Mouse (Mus musculus) adrenal gland, postnatal 4 days (tissue): ENCODE measurements around the gene Tm4sf5. TPM values are rescaled to one million over a fixed set of nuclear protein-coding genes. Genes with fewer than 3 reads are reported as not detected.
A peak's percentile ranks its signal among the peaks of the same experiment; 100 is the strongest.
"Not testable (repeated sequence)": the region's sequence is repeated elsewhere in the genome, so short reads cannot be mapped to it uniquely, and the experiment has no call there.

ENCODE experiments used
- DNase-seq, 2 experiments: peaks; one replicate each; pipeline ENCODE4 v3.0.0; 2021 to 2022; ENCODE audit warnings: low spot score in 2 of 2, mixed read lengths in 2 of 2
- long read RNA-seq, 2 experiments: library from polyadenylated mRNA; stranded (forward); transcript quantifications; one replicate each; pipeline ENCODE4 v2.0.0; 2021
- total RNA-seq, 2 experiments: library from RNA; stranded (reverse); gene quantifications; 2 replicates each; pipeline ENCODE4 v1.2.3; 2021

Gene Tm4sf5
- 1 to 10 TPM; 1.3 TPM for total RNA-seq
- long read RNA-seq, experiment 1, partial matches to known transcripts = 0 of 1 reads
- long read RNA-seq, experiment 1, other reads (novel, unspliced or antisense) = 0 of 1 reads
- long read RNA-seq, experiment 2 = 0 reads

DNA sequence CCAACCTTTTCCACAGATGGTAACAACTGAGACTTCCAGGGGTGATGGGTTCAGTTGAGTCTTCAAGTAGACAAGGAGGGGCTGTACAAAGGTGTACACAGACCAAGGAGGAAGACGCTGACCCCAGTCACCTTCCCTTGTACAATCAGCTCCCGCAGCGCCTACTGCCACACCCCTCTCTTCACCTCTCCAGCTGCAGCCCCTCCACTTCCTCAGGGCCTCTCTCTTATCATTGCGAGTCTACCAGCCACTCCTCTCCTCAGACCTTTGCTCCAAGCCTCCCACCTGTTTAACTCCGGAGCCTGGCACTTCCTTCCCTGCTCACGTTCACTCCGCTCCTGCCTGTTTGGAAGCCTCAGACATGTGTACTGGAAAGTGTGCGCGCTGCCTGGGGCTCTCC lies at the start of gene Tm4sf5:
Tm4sf5 (plus strand) TSS at position 275 of the 400 bp plus-strand sequence.
- no peak for DNase-seq

DNA sequence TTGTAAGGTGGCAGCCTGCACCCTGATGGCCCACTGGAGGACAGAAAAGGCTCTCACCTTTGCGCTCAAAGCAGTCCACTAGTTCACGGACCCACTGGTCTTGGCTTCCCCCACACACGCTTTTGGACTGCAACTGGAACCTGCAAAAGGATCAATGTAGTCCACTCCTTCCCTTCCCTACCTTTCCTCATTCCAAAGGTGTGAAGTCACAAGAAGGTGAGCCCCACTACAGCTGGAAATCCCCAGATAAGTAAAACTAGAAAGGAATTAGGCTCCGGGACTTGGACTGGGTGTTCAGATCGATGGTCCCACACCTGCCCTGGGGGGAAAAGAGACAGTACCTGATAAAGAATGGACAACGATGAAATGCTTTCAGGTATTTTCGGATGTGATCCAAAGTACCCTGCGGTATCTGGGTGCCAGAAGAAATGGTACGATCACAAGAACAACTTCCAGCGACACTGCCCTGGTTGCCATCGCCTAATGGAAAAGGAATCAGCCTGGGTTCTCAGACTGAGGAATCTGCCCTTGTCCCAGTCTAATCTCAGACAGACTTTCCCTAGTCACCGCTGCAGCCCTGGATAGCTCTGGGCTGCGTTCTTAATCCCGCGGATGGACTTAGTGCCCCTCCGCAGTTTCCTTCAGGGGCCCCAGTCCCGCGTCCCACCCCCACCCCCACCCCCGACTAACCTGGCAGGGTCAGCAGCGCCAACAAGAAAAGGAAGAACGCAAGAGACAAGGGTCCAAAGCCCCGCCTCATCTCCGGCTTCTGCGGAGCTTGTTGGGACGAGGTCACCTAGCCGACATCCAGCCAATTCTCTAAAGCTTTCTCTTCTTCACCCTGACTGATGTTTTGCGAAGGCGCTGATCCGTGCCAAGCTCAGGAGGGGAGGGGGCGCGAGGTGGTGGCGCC lies 46.1 kb upstream of the Tm4sf5 start, which contains the start of gene Zmynd15:
Zmynd15 (plus strand) TSS at position 746 of the 913 bp plus-strand sequence.
- DNase-seq = no peak

- no peak for DNase-seq
Observed at GRCm38 (mm10) chr11:70459601-70460101, 45.4 kb upstream of the Tm4sf5 start, which contains the start of gene Cxcl16. Gene Cxcl16, minus strand, starts transcription at chr11:70459984.

GRCm38 (mm10) chr11:70463970-70464369 lies 41.1 kb upstream of the Tm4sf5 start:
- DNase-seq = no peak

DNA sequence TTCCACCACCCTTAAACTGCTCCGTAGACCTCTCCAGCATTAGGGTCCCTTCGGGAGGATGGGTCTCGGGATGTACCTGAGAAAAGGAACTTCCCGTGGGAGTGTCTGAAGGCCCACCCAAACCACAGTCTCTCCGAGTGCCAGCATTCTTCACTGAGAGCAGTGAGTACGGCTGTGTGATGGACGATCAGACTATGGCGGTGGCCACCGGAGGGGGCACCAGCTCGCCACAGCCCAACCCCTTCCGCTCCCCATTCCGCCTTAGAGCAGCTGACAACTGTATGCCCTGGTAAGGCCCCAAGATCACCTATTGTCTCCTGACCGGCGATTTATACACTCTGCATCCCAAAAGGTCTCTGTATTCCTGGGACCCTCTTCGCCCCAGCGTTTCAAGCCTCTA lies 39.8 kb upstream of the Tm4sf5 start:
- DNase-seq = no peak

- DNase-seq = no peak
Observed at GRCm38 (mm10) chr11:70465824-70466223, 39.2 kb upstream of the Tm4sf5 start.

DNA sequence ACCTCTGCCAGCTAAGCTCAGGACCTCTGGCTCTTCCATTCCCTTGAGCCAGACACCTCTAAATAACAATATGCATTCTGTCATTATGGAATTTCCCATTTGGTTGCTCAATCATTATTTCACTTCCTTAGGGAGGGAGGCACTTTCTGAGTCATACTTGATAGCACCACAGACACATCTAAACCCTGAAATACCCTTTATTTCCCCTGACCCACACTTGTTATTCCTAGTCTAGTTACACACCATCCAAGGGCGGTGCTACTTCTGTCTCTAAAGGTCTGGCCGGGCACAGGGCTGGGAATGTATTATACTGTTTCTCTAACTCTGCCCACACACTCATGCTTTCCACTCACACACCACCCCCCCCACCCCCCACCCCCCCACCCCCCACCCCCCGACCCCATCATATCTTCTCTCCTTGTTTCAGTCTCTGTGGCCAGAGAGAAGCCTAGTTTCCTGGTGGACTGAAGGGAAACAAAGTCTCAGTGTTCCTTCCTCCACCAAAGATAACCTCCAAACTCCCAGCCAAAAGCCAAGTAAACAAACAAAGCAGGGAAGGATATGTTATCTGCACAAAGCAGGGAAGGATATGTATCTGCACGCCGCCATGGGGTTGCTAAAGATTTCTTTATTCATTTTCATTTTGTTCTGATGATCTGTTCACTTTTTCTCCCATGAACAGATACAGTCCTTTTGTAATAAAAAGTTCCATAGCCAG lies 37.0 kb upstream of the Tm4sf5 start:
- DNase-seq = no peak

DNA sequence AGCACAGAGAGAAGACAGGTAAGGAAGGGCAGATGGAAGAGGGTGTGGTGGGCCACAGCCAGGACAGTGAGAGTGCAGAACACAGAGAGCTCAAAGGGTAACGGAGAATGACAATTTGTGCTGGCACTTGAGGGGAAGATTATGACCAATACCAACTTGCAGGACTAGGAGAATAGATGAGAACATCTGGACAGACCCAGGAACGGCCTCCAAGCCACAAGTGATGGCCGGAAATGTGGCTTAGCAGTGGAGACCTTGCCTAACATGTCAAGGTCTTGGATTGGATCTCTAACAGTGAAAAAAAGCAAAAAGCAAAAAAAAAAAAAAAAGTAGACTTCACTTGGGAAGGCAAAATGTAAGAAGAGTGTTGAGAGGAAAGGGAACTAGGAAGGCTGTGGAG lies 35.3 kb upstream of the Tm4sf5 start:
- DNase-seq = no peak

DNA sequence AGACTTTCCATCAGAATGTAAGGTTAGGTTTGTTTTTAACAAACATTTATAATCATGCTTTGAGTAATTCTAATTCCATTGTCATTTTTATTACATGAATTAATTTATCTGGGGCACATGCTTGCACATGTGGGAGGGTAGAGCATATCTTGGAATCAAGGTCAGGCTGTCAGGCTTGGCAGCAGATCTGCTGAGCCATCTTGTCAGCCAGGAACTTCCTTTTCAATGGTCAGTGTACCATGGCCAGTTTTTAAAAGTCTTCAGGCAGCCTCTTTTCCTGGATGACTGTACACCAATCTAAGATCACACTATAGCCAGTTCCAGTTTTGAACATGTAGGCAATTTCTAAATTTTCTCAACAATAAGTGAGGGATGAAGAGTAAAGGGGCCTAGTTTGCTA lies 32.3 kb upstream of the Tm4sf5 start:
- DNase-seq = no peak

DNA sequence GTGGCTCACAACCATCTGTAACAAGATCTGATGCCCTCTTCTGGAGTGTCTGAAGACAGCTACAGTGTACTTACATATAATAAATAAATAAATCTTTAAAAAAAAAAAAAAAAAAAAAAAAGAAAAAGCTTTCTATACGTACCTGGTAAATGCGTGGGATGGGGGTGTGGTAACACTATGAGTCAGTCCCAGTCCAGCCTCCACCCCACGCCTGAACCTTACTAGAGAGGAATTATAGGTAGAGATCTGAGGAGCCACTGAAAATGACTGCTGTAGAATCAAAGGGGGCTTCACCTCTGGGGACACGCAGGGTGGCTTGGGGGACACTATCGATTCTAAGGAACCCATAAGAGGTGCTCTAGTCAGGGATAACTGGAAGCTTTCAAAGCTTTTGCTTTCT lies 31.8 kb upstream of the Tm4sf5 start:
- not testable (repeated sequence) for DNase-seq

DNA sequence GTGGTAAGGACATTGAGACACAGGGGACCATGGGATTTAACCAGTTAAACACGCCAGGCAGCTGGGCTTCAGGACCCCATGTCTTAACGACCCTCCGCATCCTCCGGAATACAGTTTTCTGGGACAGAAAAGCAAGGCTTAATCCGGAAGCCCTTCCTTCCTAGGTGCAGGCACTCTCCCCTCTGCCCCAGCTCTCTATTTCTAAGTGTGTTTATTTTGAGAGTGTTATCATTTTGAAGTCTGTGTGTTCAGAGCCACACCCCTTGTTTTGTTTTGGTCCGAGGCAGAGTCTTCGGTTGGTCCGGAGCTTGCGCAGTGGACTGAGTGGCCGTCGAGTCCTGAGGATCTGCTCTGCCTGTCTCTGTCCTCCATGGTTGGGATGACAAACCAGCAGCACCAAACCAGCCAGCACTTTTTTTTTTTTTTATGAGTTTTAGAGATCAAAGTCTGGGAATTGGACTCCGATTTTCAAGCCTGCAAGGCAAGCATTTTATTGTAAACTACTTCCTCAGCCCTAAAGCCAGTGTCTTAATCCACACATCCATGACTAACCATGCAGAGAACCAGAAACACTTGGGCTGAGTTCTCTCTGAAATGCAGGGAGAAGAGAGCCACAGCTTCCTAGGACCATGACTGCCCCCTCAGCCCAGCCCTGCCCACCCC lies 30.0 kb upstream of the Tm4sf5 start:
- no peak for DNase-seq

GRCm38 (mm10) chr11:70485498-70485897 lies 19.5 kb upstream of the Tm4sf5 start:
- no peak for DNase-seq

- no peak for DNase-seq
Observed at GRCm38 (mm10) chr11:70487816-70488215, 17.2 kb upstream of the Tm4sf5 start.

DNA sequence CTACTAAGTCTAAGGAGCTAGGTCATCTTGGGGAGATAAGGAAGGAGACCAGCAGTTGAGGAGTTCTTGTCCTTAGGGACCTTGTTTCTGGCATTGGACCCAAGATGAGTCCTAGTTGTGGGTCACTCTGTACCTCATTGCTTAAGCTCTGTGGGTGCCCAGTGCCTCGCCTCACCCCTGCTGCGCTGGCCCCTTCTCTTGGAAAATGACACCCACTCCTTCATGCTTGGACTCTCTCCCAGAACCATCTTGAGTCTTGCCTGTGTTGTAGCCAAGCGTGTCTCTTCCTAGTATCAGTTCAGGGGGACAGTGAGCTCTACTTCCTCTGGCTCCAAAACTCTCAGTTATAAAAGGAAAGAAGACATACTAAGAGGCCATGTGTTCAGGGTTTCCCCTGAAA lies 15.9 kb upstream of the Tm4sf5 start:
- no peak for DNase-seq

- DNase-seq = no peak
Observed at GRCm38 (mm10) chr11:70489684-70490083, 15.4 kb upstream of the Tm4sf5 start.

DNA sequence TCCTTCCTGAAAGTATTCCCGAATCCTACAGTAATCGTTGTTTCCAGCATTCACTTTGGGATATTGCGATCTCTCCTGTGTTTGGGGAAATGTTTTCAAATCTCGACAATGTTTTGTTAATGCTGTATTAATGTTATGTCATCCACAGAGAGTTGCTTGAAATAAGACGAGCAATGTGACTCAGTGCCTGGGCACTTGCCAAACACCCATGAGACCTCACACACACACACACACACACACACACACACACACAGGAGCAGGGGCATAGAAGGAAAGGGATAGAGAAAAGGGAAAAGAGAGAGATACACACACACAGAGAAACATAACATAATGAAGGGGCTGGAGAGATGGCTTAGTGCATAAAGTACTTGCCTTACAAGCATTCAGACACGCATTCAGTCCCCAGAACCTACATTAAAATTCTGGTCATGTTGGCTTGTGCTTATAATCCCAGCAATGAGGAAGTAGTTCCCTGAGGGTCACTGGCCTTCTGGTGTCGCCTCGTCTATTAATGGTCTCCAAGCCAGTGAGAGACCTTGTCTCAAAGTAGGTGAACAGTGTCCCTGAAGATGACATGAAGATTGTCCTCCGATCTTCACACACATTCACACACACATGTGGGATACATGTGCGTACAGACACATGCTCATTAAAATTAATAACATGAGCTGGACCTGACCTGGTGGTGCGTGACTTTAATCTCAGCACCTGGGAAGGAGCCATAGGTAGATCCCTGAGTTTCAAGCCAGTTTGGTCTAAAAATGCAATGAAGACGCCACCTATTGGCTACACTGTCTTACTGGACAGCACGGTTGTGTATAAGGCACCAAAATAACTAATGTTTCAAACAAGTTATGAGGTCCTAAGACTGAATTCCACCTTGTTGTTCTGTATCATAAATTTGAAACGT lies 5.2 kb upstream of the Tm4sf5 start:
- no peak for DNase-seq

GRCm38 (mm10) chr11:70500476-70500812 lies 4.6 kb upstream of the Tm4sf5 start:
- DNase-seq = no peak

DNA sequence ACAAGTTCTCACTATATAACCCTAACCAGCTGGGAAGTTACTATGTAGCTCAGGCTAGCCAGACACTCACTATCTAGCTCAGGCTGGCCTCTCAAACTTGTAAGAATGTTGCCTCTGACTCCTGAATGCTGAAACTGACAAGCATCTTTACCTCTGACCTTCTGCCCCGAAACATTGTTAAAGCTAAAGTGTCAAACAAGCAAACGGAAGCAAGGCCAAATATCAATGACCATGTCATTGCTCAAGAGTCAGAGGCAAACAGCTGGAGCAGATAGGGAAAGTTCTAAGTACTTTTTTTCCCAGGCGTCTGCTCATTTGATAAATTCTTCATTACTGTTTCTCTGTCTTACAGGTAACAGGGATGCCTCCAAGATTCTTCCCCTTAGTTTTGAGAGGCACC lies 3.0 kb upstream of the Tm4sf5 start:
- DNase-seq = no peak

GRCm38 (mm10) chr11:70506385-70506784 lies 1.3 kb downstream of the Tm4sf5 start:
- peak in 1 of 2 experiments; percentile 58 for DNase-seq

DNA sequence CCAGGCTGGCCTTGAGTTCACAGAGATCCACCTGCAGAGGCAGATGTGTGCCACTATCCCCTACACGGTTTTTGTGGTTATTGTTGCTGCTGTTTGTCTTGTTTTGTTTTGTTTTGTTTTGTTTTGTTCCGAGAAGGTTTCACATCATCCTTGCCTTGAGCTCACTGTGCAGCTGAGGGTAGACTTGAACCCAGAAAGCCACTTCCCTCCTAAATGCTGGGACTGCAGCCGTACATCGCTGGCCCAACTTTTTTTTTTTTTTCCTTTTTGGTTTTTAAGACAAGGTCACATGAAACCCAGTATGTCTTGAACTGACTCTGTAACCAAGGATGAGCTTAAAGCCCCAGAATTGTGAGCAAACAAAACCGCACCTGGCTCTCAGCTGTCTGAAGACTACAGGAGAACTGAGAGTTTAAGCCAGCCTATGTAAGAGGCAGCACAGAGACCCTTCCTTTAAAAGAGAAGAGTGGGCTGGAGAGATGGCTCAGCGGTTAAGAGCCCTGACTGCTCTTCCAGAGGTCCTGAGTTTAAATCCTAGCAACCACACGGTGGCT lies 2.0 kb downstream of the Tm4sf5 start:
- no peak for DNase-seq
